Mouse (Mus musculus): Measurements from ENCODE around the gene Pth. TPM values are rescaled to one million over a fixed set of nuclear protein-coding genes. Genes with fewer than 3 reads are reported as not detected.

Gene Pth
- polyA plus RNA-seq, 1 experiment from 2014 or later: not detected

DNA sequence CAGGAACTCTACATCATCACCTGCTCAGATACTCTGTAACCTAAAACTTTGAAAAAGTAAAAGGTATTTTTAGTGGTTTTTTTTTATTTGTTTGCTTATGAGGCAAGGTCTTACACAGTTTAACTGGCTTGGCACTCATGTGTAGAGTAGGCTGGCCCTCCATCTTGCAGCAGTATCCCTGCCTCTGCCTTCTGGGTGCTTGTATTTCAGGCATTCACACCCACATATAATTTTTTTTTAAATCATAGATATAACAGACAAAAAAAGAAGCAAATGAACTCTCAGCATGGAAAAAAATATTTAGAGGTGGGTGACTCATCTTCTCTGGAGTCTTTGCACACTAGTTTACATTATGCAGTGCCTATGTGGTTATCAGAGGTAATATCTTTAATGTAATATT, 9.7 kb upstream of the Pth start:
- Histone ChIP-seq H3K4me1 (ENCODE audit: control insufficient read depth, insufficient read depth, low read length) (no peaks in the 10 kb centered on the region), H3K9me3 (ENCODE audit: control insufficient read depth, low read length) (no peaks in the 10 kb centered on the region), H3K27ac (ENCODE audit: low read length) (no peak overlapping the region), H3K27me3 (replicated peaks; ENCODE audit: control insufficient read depth, insufficient read depth, low read length) (no peaks in the 10 kb centered on the region), H3K4me2 (ENCODE audit: low read depth, low read length) (no peak overlapping the region), H3K36me3 (ENCODE audit: control insufficient read depth, insufficient read depth, low read length) (no peaks in the 10 kb centered on the region), H3K9ac (ENCODE audit: low read depth, low read length) (no peak overlapping the region), H3K4me3 (ENCODE audit: low read length) (no peak overlapping the region)
- ATAC-seq: no peak

- H3K4me1 ChIP-seq (ENCODE audit: control insufficient read depth, insufficient read depth, low read length): no peaks in the 10 kb centered on the region
- no peak overlapping the region for H3K4me2 ChIP-seq (ENCODE audit: low read depth, low read length)
- no peak overlapping the region for H3K27ac ChIP-seq (ENCODE audit: low read length)
- no peaks in the 10 kb centered on the region for H3K36me3 ChIP-seq (ENCODE audit: control insufficient read depth, insufficient read depth, low read length)
- no peak overlapping the region for H3K4me3 ChIP-seq (ENCODE audit: low read length)
- H3K27me3 ChIP-seq (replicated peaks; ENCODE audit: control insufficient read depth, insufficient read depth, low read length): no peaks in the 10 kb centered on the region
- 93% methylated on average over 4 of the region's 4 CpGs for WGBS
- no peak for ATAC-seq
- H3K9ac ChIP-seq (ENCODE audit: low read depth, low read length): no peak overlapping the region
- H3K9me3 ChIP-seq (ENCODE audit: control insufficient read depth, low read length): no peaks in the 10 kb centered on the region
These were observed 8.3 kb upstream of the Pth start for GRCm38 (mm10) chr7:113396661-113397060.

DNA sequence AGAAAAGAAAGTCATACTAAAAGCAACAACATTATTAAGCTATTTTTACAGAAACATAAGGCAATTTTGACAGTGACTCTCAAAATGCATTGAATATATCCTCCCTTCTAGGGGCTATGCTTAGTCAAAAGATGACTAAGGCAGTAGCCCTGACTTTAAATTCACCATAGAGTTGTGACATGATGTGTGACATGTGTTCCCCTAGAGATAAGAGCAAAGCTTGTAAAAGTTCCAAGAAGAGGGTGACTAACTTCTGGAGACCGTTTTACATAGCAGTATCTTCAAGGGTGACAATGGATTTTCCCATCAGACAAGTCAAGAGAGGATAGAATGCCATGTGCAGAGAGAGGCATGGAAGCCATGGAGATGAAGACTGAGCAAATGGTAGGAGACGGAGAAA, 3.2 kb upstream of the Pth start:
- H3K27ac ChIP-seq (ENCODE audit: low read length): no peak overlapping the region
- no peak overlapping the region for H3K9ac ChIP-seq (ENCODE audit: low read depth, low read length)
- no peak overlapping the region for H3K4me3 ChIP-seq (ENCODE audit: low read length)
- H3K36me3 ChIP-seq (ENCODE audit: control insufficient read depth, insufficient read depth, low read length): no peaks in the 10 kb centered on the region
- no peaks in the 10 kb centered on the region for H3K4me1 ChIP-seq (ENCODE audit: control insufficient read depth, insufficient read depth, low read length)
- no peak overlapping the region for H3K4me2 ChIP-seq (ENCODE audit: low read depth, low read length)
- no peaks in the 10 kb centered on the region for H3K9me3 ChIP-seq (ENCODE audit: control insufficient read depth, low read length)
- no peaks in the 10 kb centered on the region for H3K27me3 ChIP-seq (replicated peaks; ENCODE audit: control insufficient read depth, insufficient read depth, low read length)
- WGBS: 86% methylated on average over 2 of the region's 2 CpGs
- ATAC-seq: no peak

- Histone ChIP-seq H3K27ac (ENCODE audit: low read length) (no peak overlapping the region), H3K9ac (ENCODE audit: low read depth, low read length) (no peak overlapping the region), H3K4me3 (ENCODE audit: low read length) (no peak overlapping the region), H3K9me3 (ENCODE audit: control insufficient read depth, low read length) (no peaks in the 10 kb centered on the region), H3K27me3 (replicated peaks; ENCODE audit: control insufficient read depth, insufficient read depth, low read length) (no peaks in the 10 kb centered on the region), H3K36me3 (ENCODE audit: control insufficient read depth, insufficient read depth, low read length) (no peaks in the 10 kb centered on the region), H3K4me1 (ENCODE audit: control insufficient read depth, insufficient read depth, low read length) (no peaks in the 10 kb centered on the region), H3K4me2 (ENCODE audit: low read depth, low read length) (no peak overlapping the region)
- peak; percentile 81 for ATAC-seq
- 23% methylated on average over 7 of the region's 7 CpGs for WGBS
These were observed 10.3 kb downstream of the Pth start for GRCm38 (mm10) chr7:113377875-113378658.

DNA sequence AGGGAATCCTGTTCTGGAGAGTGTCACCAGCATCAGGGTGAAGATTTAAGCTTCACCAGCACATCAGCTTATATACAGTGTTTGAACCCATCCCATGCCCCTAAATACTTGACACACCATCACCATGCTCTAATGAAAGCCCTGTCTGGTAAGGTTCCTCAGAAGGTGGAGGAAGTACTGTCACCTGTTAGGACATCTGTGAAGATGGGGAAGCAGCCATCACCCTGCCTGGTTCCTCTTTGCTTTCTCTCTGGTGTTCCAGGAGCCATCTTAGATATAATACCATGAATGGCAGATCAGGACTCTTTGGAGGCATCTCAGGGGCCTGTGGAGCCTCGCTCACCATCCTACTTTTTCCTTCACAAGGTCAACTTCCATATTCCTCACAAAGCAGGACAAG, 15.7 kb downstream of the Pth start:
- Histone ChIP-seq H3K27me3 (replicated peaks; ENCODE audit: control insufficient read depth, insufficient read depth, low read length) (no peaks in the 10 kb centered on the region), H3K4me3 (ENCODE audit: low read length) (no peak overlapping the region), H3K36me3 (ENCODE audit: control insufficient read depth, insufficient read depth, low read length) (no peaks in the 10 kb centered on the region), H3K9me3 (ENCODE audit: control insufficient read depth, low read length) (no peaks in the 10 kb centered on the region), H3K4me2 (ENCODE audit: low read depth, low read length) (no peak overlapping the region), H3K27ac (ENCODE audit: low read length) (no peak overlapping the region), H3K4me1 (ENCODE audit: control insufficient read depth, insufficient read depth, low read length) (peaks cover 6% of the 10 kb centered on the region), H3K9ac (ENCODE audit: low read depth, low read length) (no peak overlapping the region)
- 79% methylated on average over 1 of the region's 1 CpGs for WGBS
- ATAC-seq: no peak

- under 1% methylated on average over 44 of the region's 44 CpGs for WGBS
- ATAC-seq: peak; percentile 88
These were observed 18.6 kb downstream of the Pth start for GRCm38 (mm10) chr7:113369620-113370340.

GRCm38 (mm10) chr7:113368746-113369619, 19.4 kb downstream of the Pth start, which contains the start of gene Btbd10:
Gene Btbd10 (minus strand): TSS chr7:113369392.
- WGBS: under 1% methylated on average over 64 of the region's 64 CpGs
- peak within 1 kb of the TSS; percentile 89 for H3K27ac ChIP-seq (ENCODE audit: low read length)
- H3K27me3 ChIP-seq (replicated peaks; ENCODE audit: control insufficient read depth, insufficient read depth, low read length): no peaks in the 10 kb centered on the region
- ATAC-seq: peak; percentile 99
- peaks cover 6% of the 10 kb centered on the region for H3K4me1 ChIP-seq (ENCODE audit: control insufficient read depth, insufficient read depth, low read length)
- H3K36me3 ChIP-seq (ENCODE audit: control insufficient read depth, insufficient read depth, low read length): no peaks in the 10 kb centered on the region
- no peaks in the 10 kb centered on the region for H3K9me3 ChIP-seq (ENCODE audit: control insufficient read depth, low read length)
- H3K4me3 ChIP-seq (ENCODE audit: low read length): peak within 1 kb of the TSS; percentile 95
- peak within 1 kb of the TSS; percentile 88 for H3K9ac ChIP-seq (ENCODE audit: low read depth, low read length)
- peak within 1 kb of the TSS; percentile 94 for H3K4me2 ChIP-seq (ENCODE audit: low read depth, low read length)

More at GRCm38 (mm10) chr7:113369620-113370340, 18.6 kb downstream of the Pth start:
- Histone ChIP-seq H3K27ac (ENCODE audit: low read length) (peak overlapping the region; percentile 89), H3K27me3 (replicated peaks; ENCODE audit: control insufficient read depth, insufficient read depth, low read length) (no peaks in the 10 kb centered on the region), H3K9me3 (ENCODE audit: control insufficient read depth, low read length) (no peaks in the 10 kb centered on the region), H3K4me2 (ENCODE audit: low read depth, low read length) (peak overlapping the region; percentile 94), H3K36me3 (ENCODE audit: control insufficient read depth, insufficient read depth, low read length) (no peaks in the 10 kb centered on the region), H3K4me1 (ENCODE audit: control insufficient read depth, insufficient read depth, low read length) (peaks cover 6% of the 10 kb centered on the region), H3K9ac (ENCODE audit: low read depth, low read length) (peak overlapping the region; percentile 88), H3K4me3 (ENCODE audit: low read length) (peak overlapping the region; percentile 95)

DNA sequence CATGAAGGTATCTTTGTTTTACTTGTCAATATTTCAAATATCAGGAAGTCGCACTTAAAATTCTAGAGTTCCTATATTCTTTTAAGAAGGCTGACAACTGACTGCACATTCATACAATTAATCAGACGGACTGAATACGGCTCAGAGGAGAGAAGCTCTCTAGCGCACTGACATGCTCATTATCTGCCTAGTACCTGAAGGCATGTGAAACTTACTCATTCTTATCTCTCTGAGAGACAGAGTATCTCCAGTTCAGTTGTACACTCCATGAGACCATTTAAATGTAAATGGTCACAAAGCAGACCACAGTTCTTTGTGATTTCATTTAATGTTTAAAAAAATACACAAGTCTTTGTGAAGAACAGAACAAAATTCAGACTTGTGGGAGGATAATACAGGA, 20.9 kb downstream of the Pth start:
- Histone ChIP-seq H3K27ac (ENCODE audit: low read length) (no peak overlapping the region), H3K9me3 (ENCODE audit: control insufficient read depth, low read length) (no peaks in the 10 kb centered on the region), H3K27me3 (replicated peaks; ENCODE audit: control insufficient read depth, insufficient read depth, low read length) (no peaks in the 10 kb centered on the region), H3K4me1 (ENCODE audit: control insufficient read depth, insufficient read depth, low read length) (peaks cover 6% of the 10 kb centered on the region), H3K4me2 (ENCODE audit: low read depth, low read length) (no peak overlapping the region), H3K4me3 (ENCODE audit: low read length) (no peak overlapping the region), H3K9ac (ENCODE audit: low read depth, low read length) (no peak overlapping the region), H3K36me3 (ENCODE audit: control insufficient read depth, insufficient read depth, low read length) (no peaks in the 10 kb centered on the region)
- 75% methylated on average over 4 of the region's 4 CpGs for WGBS
- no peak for ATAC-seq

- H3K4me3 ChIP-seq (ENCODE audit: low read length): no peak overlapping the region
- H3K9me3 ChIP-seq (ENCODE audit: control insufficient read depth, low read length): no peaks in the 10 kb centered on the region
- H3K4me2 ChIP-seq (ENCODE audit: low read depth, low read length): no peak overlapping the region
- 61% methylated on average over 1 of the region's 1 CpGs for WGBS
- H3K27me3 ChIP-seq (replicated peaks; ENCODE audit: control insufficient read depth, insufficient read depth, low read length): no peaks in the 10 kb centered on the region
- no peaks in the 10 kb centered on the region for H3K36me3 ChIP-seq (ENCODE audit: control insufficient read depth, insufficient read depth, low read length)
- H3K27ac ChIP-seq (ENCODE audit: low read length): no peak overlapping the region
- no peak overlapping the region for H3K9ac ChIP-seq (ENCODE audit: low read depth, low read length)
- no peaks in the 10 kb centered on the region for H3K4me1 ChIP-seq (ENCODE audit: control insufficient read depth, insufficient read depth, low read length)
- ATAC-seq: peak; percentile 70
These were observed 39.3 kb downstream of the Pth start for GRCm38 (mm10) chr7:113349089-113349488.

Data from intestine, embryonic 16.5 days (tissue).